Mouse (Mus musculus) lung, embryonic 16.5 days (tissue): ENCODE measurements around the gene Olfr1342. TPM values are rescaled to one million over a fixed set of nuclear protein-coding genes. Genes with fewer than 3 reads are reported as not detected.

Source experiments
- ATAC-seq: fragments of 200-750 bp; cut with Nextera tagmentation; 2 replicates; pipeline ENCODE4 v1.8.0; 2017; ENCODE audit warnings: low read depth, mild to moderate bottlenecking, moderate library complexity
- H3K27ac ChIP-seq: fragments of 300-500 bp; sonication (generic); 2 replicates; pipeline ENCODE4 v1.5.1; 2014; ENCODE audit warnings: mild to moderate bottlenecking, control low read depth, low read length
- H3K27me3 ChIP-seq: fragments of 300-500 bp; sonication (generic); 2 replicates; pipeline ENCODE4 v1.6.1; 2014; ENCODE audit warnings: low read depth, low read length, mixed read lengths; ENCODE audit not compliant: control insufficient read depth, insufficient read depth
- H3K36me3 ChIP-seq: fragments of 300-500 bp; sonication (generic); 2 replicates; pipeline ENCODE4 v1.6.1; 2014; ENCODE audit warnings: low read length; ENCODE audit not compliant: control insufficient read depth, insufficient read depth
- H3K4me1 ChIP-seq: fragments of 300-500 bp; sonication (generic); replicated peaks from 2 replicates; pipeline ENCODE4 v1.6.1; 2014; ENCODE audit warnings: low read length, mixed read lengths; ENCODE audit not compliant: control insufficient read depth, insufficient read depth
- H3K4me2 ChIP-seq: fragments of 300-500 bp; sonication (generic); 2 replicates; pipeline ENCODE4 v1.6.1; 2014; ENCODE audit warnings: low read depth, low read length, control low read depth
- H3K4me3 ChIP-seq: fragments of 300-500 bp; sonication (generic); 2 replicates; pipeline ENCODE4 v1.5.1; 2014; ENCODE audit warnings: mild to moderate bottlenecking, low read length, control low read depth
- H3K9ac ChIP-seq: fragments of 300-500 bp; sonication (generic); 2 replicates; pipeline ENCODE4 v1.6.1; 2014; ENCODE audit warnings: low read length, control low read depth
- H3K9me3 ChIP-seq: fragments of 300-500 bp; sonication (generic); 2 replicates; pipeline ENCODE4 v1.6.1; 2016; ENCODE audit warnings: low read length; ENCODE audit not compliant: control insufficient read depth
- WGBS: fragments of 180-500 bp; shearing (Covaris S2); extraction: QIAGEN DNeasy Blood & Tissue Kit; methylation state at CpG from one replicate; pipeline ENCODE4 v1.1.7; 2014; 5-methylcytosine and 5-hydroxymethylcytosine counted together
- polyA plus RNA-seq: library from polyadenylated mRNA; unstranded; fragments of >200 nt; fragmentation: Nextera tagmentation; extraction: Ambion mirVana; gene quantifications from 2 replicates; pipeline ENCODE4 v1.2.1, GENCODE M21; 2015

The Olfr1342 gene
- 0.50 and 0.59 TPM in 2 replicates for polyA plus RNA-seq

- no peaks in the 10 kb centered on the region for H3K27me3 ChIP-seq
- H3K4me1 ChIP-seq = no peaks in the 10 kb centered on the region
- no peak within 1 kb of the TSS; the same call in 1 of the 2 replicates for H3K4me2 ChIP-seq
- H3K27ac ChIP-seq = no peak within 1 kb of the TSS
- 38% methylated on average over 12 of the region's 12 CpGs for WGBS
- H3K4me3 ChIP-seq = no peak within 1 kb of the TSS
- no peak; the same call in 1 of the 2 replicates for ATAC-seq
- no peaks in the 10 kb centered on the region for H3K36me3 ChIP-seq
- H3K9me3 ChIP-seq = no peaks in the 10 kb centered on the region
- no peak within 1 kb of the TSS for H3K9ac ChIP-seq
These were observed at the start of gene Olfr1342 for GRCm38 (mm10) chr4:118692412-118692973. TSS of gene Olfr1342 (minus strand) at chr4:118692756.

GRCm38 (mm10) chr4:118741881-118742280, 49.3 kb upstream of the Olfr1342 start:
- Histone ChIP-seq H3K4me3 (no peak overlapping the region), H3K27me3 (peaks cover 4% of the 10 kb centered on the region; the same call in 1 of the 2 replicates), H3K9me3 (peaks cover 2% of the 10 kb centered on the region; the same call in 1 of the 2 replicates), H3K36me3 (no peaks in the 10 kb centered on the region), H3K4me1 (no peaks in the 10 kb centered on the region), H3K27ac (no peak overlapping the region), H3K9ac (no peak overlapping the region), H3K4me2 (no peak overlapping the region)
- 9% methylated on average over 16 of the region's 16 CpGs for WGBS
- no peak for ATAC-seq

- no peak overlapping the region for H3K9ac ChIP-seq
- 4% methylated on average over 11 of the region's 11 CpGs for WGBS
- H3K4me3 ChIP-seq = no peak overlapping the region
- H3K27ac ChIP-seq = no peak overlapping the region
- H3K27me3 ChIP-seq = peaks cover 4% of the 10 kb centered on the region; the same call in 1 of the 2 replicates
- ATAC-seq = no peak
- no peak overlapping the region for H3K4me2 ChIP-seq
- no peaks in the 10 kb centered on the region for H3K4me1 ChIP-seq
- no peaks in the 10 kb centered on the region for H3K36me3 ChIP-seq
- peaks cover under 1% of the 10 kb centered on the region; the same call in 1 of the 2 replicates for H3K9me3 ChIP-seq
These were observed 48.6 kb upstream of the Olfr1342 start for GRCm38 (mm10) chr4:118740988-118741698.

DNA sequence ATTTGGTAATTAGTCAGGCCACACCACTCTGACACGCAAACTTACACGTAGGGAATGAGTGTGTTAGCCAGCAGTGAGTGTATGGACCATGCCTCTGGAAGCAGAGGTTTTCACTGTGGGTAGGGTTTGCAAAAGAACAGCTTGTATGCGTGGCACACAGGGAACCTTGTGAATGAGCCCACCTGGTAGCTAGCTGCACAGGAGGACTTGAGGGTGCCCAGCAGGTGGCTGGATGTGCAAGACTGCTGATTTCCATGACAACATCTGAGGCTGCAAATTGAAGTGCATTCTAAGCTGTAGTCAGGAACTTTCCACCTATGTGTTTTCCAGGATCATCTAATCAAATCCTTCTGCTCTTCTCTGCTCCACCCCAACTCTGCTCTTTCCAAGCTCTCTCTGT, 47.0 kb upstream of the Olfr1342 start:
- Histone ChIP-seq H3K27me3 (peaks cover 4% of the 10 kb centered on the region; the same call in 1 of the 2 replicates), H3K4me1 (no peaks in the 10 kb centered on the region), H3K9ac (no peak overlapping the region), H3K27ac (no peak overlapping the region), H3K4me3 (no peak overlapping the region), H3K9me3 (no peaks in the 10 kb centered on the region), H3K4me2 (no peak overlapping the region), H3K36me3 (no peaks in the 10 kb centered on the region)
- WGBS = 59% methylated on average over 3 of the region's 3 CpGs
- no peak for ATAC-seq

DNA sequence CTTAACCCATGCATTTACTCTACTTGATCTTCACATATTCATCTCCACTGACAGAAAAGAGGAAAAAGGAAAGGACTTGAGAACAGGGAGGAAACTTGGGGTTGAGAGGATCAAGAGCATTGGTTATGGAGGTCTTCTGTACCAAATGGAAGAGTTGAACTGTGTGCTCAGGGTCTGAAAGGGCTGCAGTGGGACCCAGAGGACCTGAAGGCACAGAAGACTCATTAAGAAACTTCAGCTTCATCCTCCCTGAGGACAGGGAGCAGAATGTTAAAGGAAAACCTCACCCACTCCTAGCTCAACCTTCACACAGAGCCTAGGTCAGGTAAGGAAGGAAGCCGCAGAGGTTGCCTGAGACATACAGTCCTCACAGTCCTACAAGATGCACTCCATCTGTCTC, 39.3 kb upstream of the Olfr1342 start, which contains the start of gene Olfr1339:
Gene Olfr1339, plus strand, starts transcription at position 301 of the 400 bp plus-strand sequence.
- no peak within 1 kb of the TSS for H3K27ac ChIP-seq
- WGBS = 92% methylated on average over 1 of the region's 1 CpGs
- no peak within 1 kb of the TSS for H3K9ac ChIP-seq
- no peak within 1 kb of the TSS for H3K4me2 ChIP-seq
- no peak for ATAC-seq
- H3K27me3 ChIP-seq = no peaks in the 10 kb centered on the region
- H3K36me3 ChIP-seq = no peaks in the 10 kb centered on the region
- no peaks in the 10 kb centered on the region for H3K9me3 ChIP-seq
- no peak within 1 kb of the TSS for H3K4me3 ChIP-seq
- H3K4me1 ChIP-seq = no peaks in the 10 kb centered on the region

GRCm38 (mm10) chr4:118721742-118722483, 29.4 kb upstream of the Olfr1342 start:
- Histone ChIP-seq H3K4me1 (no peaks in the 10 kb centered on the region), H3K9ac (no peak overlapping the region), H3K27me3 (no peaks in the 10 kb centered on the region), H3K27ac (no peak overlapping the region), H3K4me2 (no peak overlapping the region), H3K36me3 (no peaks in the 10 kb centered on the region), H3K9me3 (no peaks in the 10 kb centered on the region), H3K4me3 (no peak overlapping the region)
- ATAC-seq = no peak
- WGBS = 48% methylated on average over 10 of the region's 10 CpGs

DNA sequence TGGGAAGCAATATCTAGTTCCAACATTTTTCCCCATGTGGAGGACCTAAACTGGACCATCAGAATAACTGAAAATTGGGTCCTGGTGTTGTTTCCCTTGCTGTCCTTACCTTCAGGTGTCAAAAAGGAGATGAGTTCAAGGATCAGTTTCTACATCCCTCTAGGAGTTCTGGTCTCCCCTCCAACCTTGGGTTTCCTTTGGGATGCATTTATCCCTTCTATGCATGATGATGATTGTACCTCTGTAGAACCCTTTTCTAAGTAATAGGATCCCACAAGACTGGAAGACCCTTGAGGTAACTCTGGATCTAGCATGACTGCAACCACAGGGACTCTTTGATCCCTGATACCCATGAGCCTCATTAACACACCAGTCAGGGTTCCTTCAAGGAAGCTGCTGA, 27.3 kb upstream of the Olfr1342 start, which contains the start of gene Olfr1340:
Gene Olfr1340, plus strand, starts transcription at position 301 of the 400 bp plus-strand sequence.
- H3K27ac ChIP-seq = no peak within 1 kb of the TSS
- H3K36me3 ChIP-seq = no peaks in the 10 kb centered on the region
- H3K4me1 ChIP-seq = no peaks in the 10 kb centered on the region
- H3K27me3 ChIP-seq = no peaks in the 10 kb centered on the region
- H3K4me3 ChIP-seq = no peak within 1 kb of the TSS
- no peaks in the 10 kb centered on the region for H3K9me3 ChIP-seq
- ATAC-seq = no peak
- no peak within 1 kb of the TSS for H3K4me2 ChIP-seq
- no peak within 1 kb of the TSS for H3K9ac ChIP-seq

DNA sequence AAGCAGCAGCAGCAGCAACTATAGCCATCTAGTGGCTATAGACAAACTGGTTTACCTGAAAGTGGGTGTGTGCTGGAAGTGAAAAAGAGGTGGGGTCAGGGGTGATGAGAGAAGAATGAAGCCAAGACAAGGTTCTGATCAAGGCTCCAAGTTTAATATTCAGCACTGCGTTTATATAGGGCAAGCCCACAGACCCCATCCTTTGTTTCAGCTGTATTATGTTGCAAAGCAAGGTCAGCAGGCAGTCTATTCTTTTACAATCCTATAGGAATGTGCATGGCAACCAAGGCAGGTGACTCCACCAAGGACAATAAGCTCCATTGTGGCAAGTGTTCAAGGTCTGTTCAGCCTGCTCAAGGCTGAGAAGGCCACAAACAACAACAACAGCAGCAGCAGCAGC, 19.1 kb upstream of the Olfr1342 start:
- H3K27ac ChIP-seq = no peak overlapping the region
- no peaks in the 10 kb centered on the region for H3K36me3 ChIP-seq
- H3K4me1 ChIP-seq = no peaks in the 10 kb centered on the region
- WGBS = 63% methylated on average over 1 of the region's 1 CpGs
- H3K4me3 ChIP-seq = no peak overlapping the region
- H3K9me3 ChIP-seq = no peaks in the 10 kb centered on the region
- H3K9ac ChIP-seq = no peak overlapping the region
- H3K4me2 ChIP-seq = no peak overlapping the region
- no peaks in the 10 kb centered on the region for H3K27me3 ChIP-seq
- ATAC-seq = no peak

DNA sequence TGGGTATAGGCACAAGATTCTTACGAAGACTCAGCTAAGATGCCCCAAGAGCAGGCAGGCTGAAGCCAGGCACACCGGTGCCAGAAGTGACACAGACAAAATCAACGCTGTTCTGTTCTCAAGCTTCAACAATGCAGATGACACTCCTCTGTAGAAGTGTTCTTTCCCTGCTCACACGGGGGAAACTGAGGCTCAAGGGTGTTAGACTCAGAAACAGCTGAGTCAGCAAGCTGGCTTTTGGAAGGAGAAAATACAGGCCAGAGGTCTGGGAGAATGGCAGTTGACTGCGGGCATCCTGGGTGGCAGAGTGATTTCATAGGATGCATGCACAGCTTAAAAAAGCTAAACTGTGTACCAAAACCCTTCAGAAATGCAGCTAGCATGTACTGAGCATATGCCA, 15.5 kb upstream of the Olfr1342 start:
- Histone ChIP-seq H3K36me3 (no peaks in the 10 kb centered on the region), H3K27ac (no peak overlapping the region), H3K9ac (no peak overlapping the region), H3K4me1 (no peaks in the 10 kb centered on the region), H3K4me3 (no peak overlapping the region), H3K9me3 (no peaks in the 10 kb centered on the region), H3K27me3 (no peaks in the 10 kb centered on the region), H3K4me2 (no peak overlapping the region)
- ATAC-seq = no peak
- 78% methylated on average over 5 of the region's 5 CpGs for WGBS
